Comparison of ENCODE assay signal across 15 mouse cellular contexts in genomic region chr2:26550205-26550604, GRCm38 (mm10). TPM values are rescaled to one million over a fixed set of nuclear protein-coding genes. Genes with fewer than 3 reads are reported as not detected.
DNase-seq lines count a peak whose midpoint lies in the region; ATAC-seq and TF ChIP-seq lines count a peak whose summit lies in the region.
"Had no signal": no experiment of that assay in that cellular context is flagged by ENCODE, and none has a peak within 500 bp of the region (broad histone marks: within the 10 kb centered on the region; RNA-seq: fewer than 3 reads in every experiment).

No protein-coding gene starts in this region.

- no peaks in the 10 kb centered on the region for H3K36me3 ChIP-seq in heart, embryonic 10.5 days
- H3K36me3 ChIP-seq in lung, embryonic 14.5 days (ENCODE audit: insufficient read depth) = no peaks in the 10 kb centered on the region
- no peaks in the 10 kb centered on the region for H3K36me3 ChIP-seq in small intestine, adult 2 months (ENCODE audit: control insufficient read depth, insufficient read depth, low read length)
- H3K36me3 ChIP-seq: forebrain, embryonic 10.5 days had no signal

- peaks cover 18% of the 10 kb centered on the region for H3K27me3 ChIP-seq in heart, embryonic 10.5 days (ENCODE audit: insufficient read depth, poor library complexity, severe bottlenecking)
- H3K27me3 ChIP-seq in lung, embryonic 14.5 days (ENCODE audit: insufficient read depth, low read length) = no peaks in the 10 kb centered on the region
- no peaks in the 10 kb centered on the region for H3K27me3 ChIP-seq in small intestine, adult 2 months (ENCODE audit: control insufficient read depth, insufficient read depth, low read length)

- H3K27ac ChIP-seq in heart, embryonic 10.5 days = peak overlapping the region; percentile 31; the same call in 1 of the 2 replicates
- no peak overlapping the region for H3K27ac ChIP-seq in lung, embryonic 14.5 days (ENCODE audit: low read depth)
- peak overlapping the region; percentile 18; the same call in 1 of the 2 replicates for H3K27ac ChIP-seq in small intestine, adult 2 months (ENCODE audit: insufficient read depth, low read depth, low read length)
- H3K27ac ChIP-seq: forebrain, embryonic 10.5 days had no signal

- no peak overlapping the region for H3K9ac ChIP-seq in lung, embryonic 14.5 days

- peaks cover 40% of the 10 kb centered on the region for H3K4me1 ChIP-seq in heart, embryonic 10.5 days
- H3K4me1 ChIP-seq in lung, embryonic 14.5 days (ENCODE audit: insufficient read depth) = peaks cover 17% of the 10 kb centered on the region
- peaks cover 28% of the 10 kb centered on the region for H3K4me1 ChIP-seq in small intestine, adult 2 months (ENCODE audit: control insufficient read depth, insufficient read depth, insufficient read length, low read length)

- no peak overlapping the region for H3K4me2 ChIP-seq in lung, embryonic 14.5 days

- no peaks in the 10 kb centered on the region for H3K9me3 ChIP-seq in heart, embryonic 10.5 days
- H3K9me3 ChIP-seq in lung, embryonic 14.5 days (ENCODE audit: low read depth, low read length) = no peaks in the 10 kb centered on the region
- H3K9me3 ChIP-seq: forebrain, embryonic 10.5 days had no signal

- TF ChIP-seq POLR2A in small intestine, adult 2 months (IDR thresholded peaks at IDR 0.05; ENCODE audit: low read depth, low read length) = no peak

- H3K4me3 ChIP-seq in heart, embryonic 10.5 days = no peak overlapping the region
- no peak overlapping the region for H3K4me3 ChIP-seq in lung, embryonic 14.5 days (ENCODE audit: low read depth, low read length)
- H3K4me3 ChIP-seq in small intestine, adult 2 months (ENCODE audit: low read depth, low read length) = no peak overlapping the region
- H3K4me3 ChIP-seq: forebrain, embryonic 10.5 days had no signal

- no peak for TF ChIP-seq CTCF in lung, embryonic 14.5 days (IDR thresholded peaks at IDR 0.05; ENCODE audit: low read depth)
- TF ChIP-seq CTCF in small intestine, adult 2 months (IDR thresholded peaks at IDR 0.05; ENCODE audit: extremely low read depth, insufficient read length, insufficient replicate concordance, low read depth, low read length) = no peak

- peak; percentile 16; the same call in 1 of the 2 replicates for ATAC-seq in lung, embryonic 14.5 days (ENCODE audit: insufficient read depth)

- DNase-seq in heart, embryonic 10.5 days (ENCODE audit: low spot score) = no peak
- no peak for DNase-seq in heart, postnatal 4 days
- peak; percentile 65 for DNase-seq in lung, embryonic 14.5 days
- no peak for DNase-seq in lung, postnatal 10 days
- peak; percentile 49 for DNase-seq in adrenal gland, postnatal 25 days
- DNase-seq in urinary bladder, postnatal 4 days (ENCODE audit: low spot score in 2 of 2) = no peak
- no peak for DNase-seq in right cerebral cortex, postnatal 10 days (ENCODE audit: low spot score in 2 of 2)
- DNase-seq: gastrocnemius, postnatal 10 days; right cerebral cortex, postnatal 14 days had no signal

- 50% methylated on average over 3 of the region's 3 CpGs for WGBS in heart, embryonic 10.5 days
- WGBS in lung, embryonic 14.5 days = 39% methylated on average over 3 of the region's 3 CpGs
- 46% methylated on average over 3 of the region's 3 CpGs for WGBS in small intestine, adult 2 months

RNA-seq across cellular contexts. Expression of gene Egfl7, which starts 29.6 kb away (rescaled TPM):
- 164 and 186 TPM in 2 replicates for polyA plus RNA-seq in heart, embryonic 10.5 days (2016; fragmentation: Nextera tagmentation; extraction: Ambion mirVana)
- 100 to 1,000 TPM; 317 to 343 TPM for total RNA-seq in heart, postnatal 4 days (2021)
- polyA plus RNA-seq in lung, embryonic 14.5 days (2014; fragmentation: Nextera tagmentation; extraction: Ambion mirVana) = 269 and 311 TPM in 2 replicates
- total RNA-seq in adrenal gland, postnatal 25 days (2021) = 159 and 211 TPM in 2 replicates
- 61.1 and 96.8 TPM in 2 replicates for polyA plus RNA-seq in small intestine, adult 2 months (2012; rRNA removed)

RNA-seq across cellular contexts. Expression of gene Notch1, which starts 33.7 kb away (rescaled TPM):
- 13.2 and 16.6 TPM in 2 replicates for polyA plus RNA-seq in heart, embryonic 10.5 days (2016; fragmentation: Nextera tagmentation; extraction: Ambion mirVana)
- total RNA-seq in heart, postnatal 4 days (2021) = 10 to 100 TPM; 55.3 to 62.3 TPM
- polyA plus RNA-seq in lung, embryonic 14.5 days (2014; fragmentation: Nextera tagmentation; extraction: Ambion mirVana) = 37.7 and 44.0 TPM in 2 replicates
- 17.7 and 24.8 TPM in 2 replicates for total RNA-seq in adrenal gland, postnatal 25 days (2021)
- 19.6 and 21.6 TPM in 2 replicates for polyA plus RNA-seq in small intestine, adult 2 months (2012; rRNA removed)

RNA-seq across cellular contexts. Expression of gene Gm20532, which starts 36.2 kb away (rescaled TPM):
- polyA plus RNA-seq in heart, embryonic 10.5 days (2016; fragmentation: Nextera tagmentation; extraction: Ambion mirVana) = not detected in 2 replicates
- not detected for total RNA-seq in heart, postnatal 4 days (2021)
- not detected in 2 replicates for polyA plus RNA-seq in lung, embryonic 14.5 days (2014; fragmentation: Nextera tagmentation; extraction: Ambion mirVana)
- not detected in 2 replicates for total RNA-seq in adrenal gland, postnatal 25 days (2021)
- not detected in 2 replicates for polyA plus RNA-seq in small intestine, adult 2 months (2012; rRNA removed)
- total RNA-seq: common myeloid progenitor, adult 5-6 weeks; layer of hippocampus, adult 18-20 months had no signal
- polyA plus RNA-seq: forebrain, embryonic 10.5 days; intestine, embryonic 14.5 days; limb, embryonic 11.5 days had no signal

RNA-seq across cellular contexts. Expression of gene Agpat2, which starts 54.0 kb away (rescaled TPM):
- 20.4 and 28.9 TPM in 2 replicates for polyA plus RNA-seq in heart, embryonic 10.5 days (2016; fragmentation: Nextera tagmentation; extraction: Ambion mirVana)
- total RNA-seq in heart, postnatal 4 days (2021) = 10 to 100 TPM; 23.9 to 25.4 TPM
- polyA plus RNA-seq in lung, embryonic 14.5 days (2014; fragmentation: Nextera tagmentation; extraction: Ambion mirVana) = 30.2 and 32.9 TPM in 2 replicates
- total RNA-seq in adrenal gland, postnatal 25 days (2021) = 290 and 352 TPM in 2 replicates
- polyA plus RNA-seq in small intestine, adult 2 months (2012; rRNA removed) = 288 and 515 TPM in 2 replicates

Comparison
In these comparisons a context has a peak if more than half of its experiments do, and no peak if none do; other contexts are left out.
1. DNase-seq: peak in lung, embryonic 14.5 days (single experiment) and adrenal gland, postnatal 25 days (single experiment); none in heart, embryonic 10.5 days (single experiment), heart, postnatal 4 days (single experiment), lung, postnatal 10 days (single experiment), urinary bladder, postnatal 4 days (0 of 2) and right cerebral cortex, postnatal 10 days (0 of 2).